Mouse (Mus musculus) c-Kit-positive CD71-negative TER-119-negative erythroid progenitor cells, embryonic 14.5 days (primary cell): ENCODE results near the gene Tmprss13.

Source experiments
- DNase-seq: peaks from one replicate; pipeline ENCODE4 v3.0.0-alpha.2; 2013; ENCODE audit warnings: low read depth

Gene Tmprss13

GRCm38 (mm10) chr9:45318855-45319254 lies at the start of gene Tmprss13:
Tmprss13 (plus strand) TSS chr9:45319100.
- no peak for DNase-seq

GRCm38 (mm10) chr9:45272213-45272612 lies 46.7 kb upstream of the Tmprss13 start:
- no peak for DNase-seq

- DNase-seq: peak; percentile 72
Observed at GRCm38 (mm10) chr9:45274218-45274617, 44.7 kb upstream of the Tmprss13 start.

GRCm38 (mm10) chr9:45274635-45275034 lies 44.3 kb upstream of the Tmprss13 start:
- no peak for DNase-seq

GRCm38 (mm10) chr9:45280059-45280458 lies 38.8 kb upstream of the Tmprss13 start:
- no peak for DNase-seq

GRCm38 (mm10) chr9:45280891-45281290 lies 38.0 kb upstream of the Tmprss13 start:
- DNase-seq: no peak

GRCm38 (mm10) chr9:45282466-45282865 lies 36.4 kb upstream of the Tmprss13 start:
- DNase-seq: no peak

GRCm38 (mm10) chr9:45291481-45292168 lies 27.3 kb upstream of the Tmprss13 start:
- DNase-seq: no peak

- no peak for DNase-seq
Observed at GRCm38 (mm10) chr9:45294210-45295011, 24.5 kb upstream of the Tmprss13 start.

- peak; percentile 61 for DNase-seq
Observed at GRCm38 (mm10) chr9:45299231-45300006, 19.5 kb upstream of the Tmprss13 start.

- DNase-seq: peak; percentile 93
Observed at GRCm38 (mm10) chr9:45300422-45301104, 18.3 kb upstream of the Tmprss13 start.

GRCm38 (mm10) chr9:45301771-45302170 lies 17.1 kb upstream of the Tmprss13 start:
- no peak for DNase-seq

- no peak for DNase-seq
Observed at GRCm38 (mm10) chr9:45306746-45307410, 12.0 kb upstream of the Tmprss13 start.

- no peak for DNase-seq
Observed at GRCm38 (mm10) chr9:45308521-45308920, 10.4 kb upstream of the Tmprss13 start.

- no peak for DNase-seq
Observed at GRCm38 (mm10) chr9:45311858-45312257, 7.0 kb upstream of the Tmprss13 start.

GRCm38 (mm10) chr9:45313913-45314312 lies 5.0 kb upstream of the Tmprss13 start:
- no peak for DNase-seq

- DNase-seq: no peak
Observed at GRCm38 (mm10) chr9:45317635-45318034, 1.3 kb upstream of the Tmprss13 start.

GRCm38 (mm10) chr9:45321465-45321864 lies 2.6 kb downstream of the Tmprss13 start:
- DNase-seq: no peak

GRCm38 (mm10) chr9:45321946-45322430 lies 3.1 kb downstream of the Tmprss13 start:
- DNase-seq: no peak

- DNase-seq: no peak
Observed at GRCm38 (mm10) chr9:45326390-45326789, 7.5 kb downstream of the Tmprss13 start.

- no peak for DNase-seq
Observed at GRCm38 (mm10) chr9:45328263-45328662, 9.4 kb downstream of the Tmprss13 start.
